ENCODE assay signal across 8 mouse cellular contexts in the genomic region with DNA sequence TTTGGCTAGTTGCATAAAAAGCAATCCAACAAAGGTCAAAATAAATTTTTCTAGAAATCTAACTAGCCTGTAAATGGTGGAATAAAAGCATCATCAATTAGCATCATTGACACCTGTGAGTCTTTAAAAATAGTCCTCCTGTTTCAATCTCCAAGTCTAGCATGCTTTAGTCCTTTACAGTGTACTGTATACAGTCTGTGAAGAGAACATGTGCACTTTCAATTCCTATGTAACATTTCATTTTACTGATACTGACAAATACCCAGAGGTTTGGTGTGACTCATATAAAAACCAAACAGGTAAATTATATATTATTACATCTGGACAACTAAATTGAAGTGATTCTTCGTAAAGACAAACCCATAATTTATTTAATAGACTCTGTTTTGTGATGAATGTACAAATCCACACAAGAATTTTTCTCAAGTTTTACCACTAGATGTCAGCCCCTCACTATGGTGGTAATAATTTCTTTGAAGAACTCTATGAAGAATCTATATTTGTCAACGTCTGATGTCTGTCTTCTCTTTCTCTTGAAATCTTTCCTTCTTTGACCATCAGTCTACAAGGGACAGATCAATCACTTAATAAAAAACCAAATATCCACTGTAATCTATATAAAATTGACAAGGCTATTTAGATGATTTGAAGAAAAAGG. TPM values are rescaled to one million over a fixed set of nuclear protein-coding genes. Genes with fewer than 3 reads are reported as not detected.
A peak's percentile ranks its signal among the peaks of the same experiment; 100 is the strongest.
DNase-seq lines count a peak whose midpoint lies in the region; TF ChIP-seq lines count a peak whose summit lies in the region.
"Had no signal": no experiment of that assay in that cellular context is flagged by ENCODE, and none has a peak within 500 bp of the region (broad histone marks: within the 10 kb centered on the region; RNA-seq: fewer than 3 reads in every experiment).

No protein-coding gene starts in this region.

- 26% methylated on average over 2 of the region's 2 CpGs for WGBS in liver, adult 2 months

- no peaks in the 10 kb centered on the region for H3K79me2 ChIP-seq in liver, adult 2 months (ENCODE audit: control insufficient read depth, insufficient read depth, low read length)

- H3K36me3 ChIP-seq in liver, adult 2 months (ENCODE audit: control insufficient read depth, insufficient read depth, low read length), result no peaks in the 10 kb centered on the region

- H3K27ac ChIP-seq in liver, adult 2 months (replicated peaks; ENCODE audit: insufficient read depth, low read depth, low read length), result no peak overlapping the region

- TF ChIP-seq POLR2A in liver, adult 2 months (IDR thresholded peaks at IDR 0.05; ENCODE audit: extremely low read depth, insufficient read depth, low read length), result no peak

- H3K4me1 ChIP-seq in liver, adult 2 months (ENCODE audit: control insufficient read depth, insufficient read depth, low read length), result no peaks in the 10 kb centered on the region

- DNase-seq in liver, adult 2 months (ENCODE audit: extremely low read depth, low read depth, low spot score), result peak; percentile 30
- no peak for DNase-seq in liver
- peak; percentile 42 for DNase-seq in Muller cell, postnatal 12 days (ENCODE audit: inconsistent ontology term)
- peak; percentile 7 for DNase-seq in embryo, embryonic 9.5 days (ENCODE audit: extremely low spot score)
- peak; percentile 46 for DNase-seq in naive thymus-derived CD4-positive, alpha-beta T cell, adult 2 months (ENCODE audit: low read depth)
- no peak for DNase-seq in cerebellum, adult 11-12 months
- no peak for DNase-seq in urinary bladder, postnatal 10 days (ENCODE audit: low spot score)
- DNase-seq: gastrocnemius, postnatal 10 days had no signal

- H3K4me3 ChIP-seq in liver, adult 2 months (ENCODE audit: insufficient read depth, low read depth, low read length), result no peak overlapping the region

- H3K9ac ChIP-seq in liver, adult 2 months (ENCODE audit: low read depth, low read length), result no peak overlapping the region

- TF ChIP-seq CTCF in liver, adult 2 months (IDR thresholded peaks at IDR 0.05; ENCODE audit: low read depth, low read length), result peak; percentile 39

- no peaks in the 10 kb centered on the region for H3K27me3 ChIP-seq in liver, adult 2 months (ENCODE audit: control insufficient read depth, insufficient read depth, low read length)

RNA-seq across cellular contexts. Expression of a gene that starts 39.2 kb away (rescaled TPM):
- total RNA-seq in liver, adult 2 months (2014; rRNA removed), result 34.2 and 34.3 TPM in 2 replicates
- polyA plus RNA-seq in liver, adult 2 months (2012; rRNA removed), result 4.0 and 5.2 TPM in 2 replicates

RNA-seq across cellular contexts. Expression of a gene that starts 39.4 kb away (rescaled TPM):
- 8.3 and 9.9 TPM in 2 replicates for total RNA-seq in liver, adult 2 months (2014; rRNA removed)
- polyA plus RNA-seq in liver, adult 2 months (2012; rRNA removed), result 1.4 and 1.9 TPM in 2 replicates

Comparison
In these comparisons a context has a peak if more than half of its experiments do, and no peak if none do; other contexts are left out.
1. DNase-seq: peak in liver, adult 2 months (single experiment), Muller cell, postnatal 12 days (single experiment), embryo, embryonic 9.5 days (single experiment) and naive thymus-derived CD4-positive, alpha-beta T cell, adult 2 months (single experiment); none in liver (single experiment), cerebellum, adult 11-12 months (single experiment) and urinary bladder, postnatal 10 days (single experiment).